Mouse (Mus musculus) midbrain, embryonic 16.5 days (tissue): ENCODE data around the gene Itgb3. TPM values are rescaled to one million over a fixed set of nuclear protein-coding genes. Genes with fewer than 3 reads are reported as not detected.

Experiments used
- ATAC-seq: fragments of 200-750 bp; cut with Nextera tagmentation; 2 replicates; pipeline ENCODE4 v1.8.0; 2017; ENCODE audit warnings: moderate TSS enrichment
- H3K27ac ChIP-seq: fragments of 300-500 bp; sonication (generic); 2 replicates; pipeline ENCODE4 v1.5.1; 2014; ENCODE audit warnings: mild to moderate bottlenecking, low read length, mixed read lengths
- H3K27me3 ChIP-seq: fragments of 300-500 bp; sonication (generic); 2 replicates; pipeline ENCODE4 v1.6.1; 2014; ENCODE audit warnings: low read depth, low read length, mixed read lengths; ENCODE audit not compliant: control insufficient read depth, insufficient read depth
- H3K36me3 ChIP-seq: fragments of 300-500 bp; sonication (generic); 2 replicates; pipeline ENCODE4 v1.6.1; 2014; ENCODE audit warnings: mild to moderate bottlenecking, low read length, moderate library complexity, mixed read lengths; ENCODE audit not compliant: control insufficient read depth, insufficient read depth
- H3K4me1 ChIP-seq: fragments of 300-500 bp; sonication (generic); 2 replicates; pipeline ENCODE4 v1.6.1; 2014; ENCODE audit warnings: mild to moderate bottlenecking, low read length, mixed read lengths; ENCODE audit not compliant: control insufficient read depth, insufficient read depth
- H3K4me2 ChIP-seq: fragments of 300-500 bp; sonication (generic); 2 replicates; pipeline ENCODE4 v1.6.1; 2014; ENCODE audit warnings: mild to moderate bottlenecking, low read length, mixed read lengths
- H3K4me3 ChIP-seq: fragments of 300-500 bp; sonication (generic); 2 replicates; pipeline ENCODE4 v1.5.1; 2014; ENCODE audit warnings: low read depth, mild to moderate bottlenecking, low read length, moderate library complexity, mixed read lengths
- H3K9ac ChIP-seq: fragments of 300-500 bp; sonication (generic); 2 replicates; pipeline ENCODE4 v1.6.1; 2014; ENCODE audit warnings: low read depth, low read length, mixed read lengths
- H3K9me3 ChIP-seq: fragments of 300-500 bp; sonication (generic); replicated peaks from 2 replicates; pipeline ENCODE4 v1.6.1; 2014; ENCODE audit warnings: mild to moderate bottlenecking, low read length, mixed read lengths; ENCODE audit not compliant: control insufficient read depth, poor library complexity, severe bottlenecking
- WGBS: fragments of 180-500 bp; shearing (Covaris S2); extraction: QIAGEN DNeasy Blood & Tissue Kit; methylation state at CpG from one replicate; pipeline ENCODE4 v1.1.7; 2014; 5-methylcytosine and 5-hydroxymethylcytosine counted together
- polyA plus RNA-seq: library from polyadenylated mRNA; unstranded; fragments of >200 nt; fragmentation: Nextera tagmentation; extraction: Ambion mirVana; gene quantifications from 2 replicates; pipeline ENCODE4 v1.2.1, GENCODE M21; 2015

The Itgb3 gene
- 0.80 and 0.99 TPM in 2 replicates for polyA plus RNA-seq

DNA sequence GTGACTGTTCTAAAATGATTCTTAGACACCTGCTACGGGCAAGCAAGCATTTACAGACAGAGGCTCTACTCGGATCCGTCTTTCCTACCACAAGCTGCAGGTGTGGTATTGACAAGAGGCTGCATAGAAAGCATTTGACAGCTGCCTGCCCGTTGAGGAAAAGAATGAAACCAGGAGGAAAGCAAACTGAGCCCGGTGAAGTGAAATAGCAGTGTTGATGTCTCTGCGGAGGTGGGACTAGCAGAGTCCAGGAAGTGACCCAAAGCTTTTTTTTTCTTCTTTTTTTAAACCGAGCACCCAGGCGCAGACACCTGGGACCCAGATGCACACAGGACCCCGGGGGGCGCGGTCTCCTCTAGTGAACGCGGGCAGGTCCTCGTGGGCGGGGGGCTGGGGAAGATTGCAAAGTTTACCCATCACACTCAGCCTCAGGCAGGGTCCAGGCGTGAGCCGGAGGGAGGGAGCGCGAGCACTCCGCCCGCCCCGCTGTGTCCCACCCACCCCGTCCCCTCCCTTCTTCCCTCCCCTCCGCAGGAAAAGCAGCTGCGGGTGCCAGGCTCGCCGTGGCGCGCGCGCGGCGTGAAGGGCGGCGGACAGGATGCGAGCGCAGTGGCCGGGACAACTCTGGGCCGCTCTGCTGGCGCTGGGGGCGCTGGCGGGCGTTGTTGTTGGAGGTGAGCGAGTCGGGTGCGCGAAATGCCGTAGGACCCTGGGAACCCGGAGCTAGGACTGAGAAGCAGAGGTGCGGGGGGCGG, at the start of gene Itgb3:
Gene Itgb3 (plus strand): TSS at position 510 of the 755 bp plus-strand sequence.
- Histone ChIP-seq H3K4me3 (peak within 1 kb of the TSS; percentile 62), H3K4me1 (peaks cover 6% of the 10 kb centered on the region), H3K4me2 (peak within 1 kb of the TSS; percentile 95), H3K9me3 (no peaks in the 10 kb centered on the region), H3K9ac (peak within 1 kb of the TSS; percentile 78), H3K27me3 (peaks cover 17% of the 10 kb centered on the region), H3K36me3 (no peaks in the 10 kb centered on the region), H3K27ac (no peak within 1 kb of the TSS)
- under 1% methylated on average over 39 of the region's 51 CpGs for WGBS
- peak; percentile 91 for ATAC-seq

DNA sequence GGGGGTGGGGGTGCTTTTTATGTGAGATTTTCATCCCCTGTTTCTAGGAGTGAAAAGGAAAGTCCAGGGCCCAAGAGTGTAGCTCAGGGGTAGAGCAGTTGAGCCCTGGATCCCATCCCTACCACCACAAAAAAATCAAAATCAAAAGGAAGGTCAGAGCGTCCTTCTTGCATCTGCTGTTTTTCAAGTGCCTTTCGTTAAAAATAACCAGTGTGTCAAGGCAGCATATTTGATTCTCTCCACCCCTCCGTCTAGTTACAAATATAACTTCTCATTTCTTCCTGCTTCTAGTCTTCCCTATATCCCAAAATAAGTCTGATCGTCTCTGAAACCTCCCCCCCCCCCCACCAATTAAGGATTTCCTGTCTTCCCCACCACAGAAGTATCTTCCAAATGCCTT, 49.7 kb upstream of the Itgb3 start:
- Histone ChIP-seq H3K4me1 (no peaks in the 10 kb centered on the region), H3K27ac (no peak overlapping the region), H3K4me3 (no peak overlapping the region), H3K27me3 (peaks cover 3% of the 10 kb centered on the region; the same call in 1 of the 2 replicates), H3K4me2 (no peak overlapping the region), H3K36me3 (no peaks in the 10 kb centered on the region), H3K9ac (no peak overlapping the region), H3K9me3 (no peaks in the 10 kb centered on the region)
- WGBS: 91% methylated on average over 4 of the region's 4 CpGs
- no peak for ATAC-seq

DNA sequence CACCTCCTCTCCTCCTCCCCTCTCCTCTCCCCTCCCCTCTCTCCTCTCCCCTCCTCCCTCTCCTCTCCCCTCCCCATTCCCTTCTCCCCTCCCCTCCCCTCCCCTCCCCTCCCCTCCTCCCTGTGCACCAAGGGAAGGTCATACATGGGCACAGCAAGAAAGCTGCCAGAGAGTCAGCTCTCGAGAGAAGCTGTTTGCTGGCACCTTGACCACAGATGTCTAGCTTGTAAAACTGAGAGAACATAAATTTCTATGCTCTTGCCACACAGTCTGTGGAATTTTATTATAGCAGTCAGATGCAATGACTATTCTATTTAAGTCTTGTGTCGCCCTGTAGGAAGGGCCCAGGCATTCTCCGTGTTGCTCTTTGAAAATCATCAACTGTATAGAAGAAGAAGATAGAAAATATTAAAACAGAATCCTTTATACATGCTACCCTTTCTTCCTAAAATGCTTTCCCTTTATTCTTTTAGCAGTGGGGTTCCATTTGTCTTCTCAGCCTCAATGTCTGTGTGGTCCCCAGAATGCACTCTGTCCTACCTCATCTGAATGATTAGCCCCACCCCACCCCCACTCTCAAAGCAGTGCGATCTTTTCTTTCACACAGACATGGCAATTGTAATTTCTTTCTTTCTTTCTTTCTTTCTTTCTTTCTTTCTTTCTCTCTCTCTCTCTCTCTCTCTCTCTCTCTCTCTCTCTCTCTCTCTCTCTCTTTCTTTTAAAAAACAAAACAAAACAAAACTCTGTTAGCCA, 49.0 kb upstream of the Itgb3 start:
- ATAC-seq: no peak
- H3K9ac ChIP-seq: no peak overlapping the region
- no peaks in the 10 kb centered on the region for H3K27me3 ChIP-seq
- WGBS: 49% methylated on average over 4 of the region's 4 CpGs
- H3K4me3 ChIP-seq: no peak overlapping the region
- H3K4me1 ChIP-seq: no peaks in the 10 kb centered on the region
- H3K9me3 ChIP-seq: no peaks in the 10 kb centered on the region
- H3K4me2 ChIP-seq: no peak overlapping the region
- H3K36me3 ChIP-seq: no peaks in the 10 kb centered on the region
- no peak overlapping the region for H3K27ac ChIP-seq

DNA sequence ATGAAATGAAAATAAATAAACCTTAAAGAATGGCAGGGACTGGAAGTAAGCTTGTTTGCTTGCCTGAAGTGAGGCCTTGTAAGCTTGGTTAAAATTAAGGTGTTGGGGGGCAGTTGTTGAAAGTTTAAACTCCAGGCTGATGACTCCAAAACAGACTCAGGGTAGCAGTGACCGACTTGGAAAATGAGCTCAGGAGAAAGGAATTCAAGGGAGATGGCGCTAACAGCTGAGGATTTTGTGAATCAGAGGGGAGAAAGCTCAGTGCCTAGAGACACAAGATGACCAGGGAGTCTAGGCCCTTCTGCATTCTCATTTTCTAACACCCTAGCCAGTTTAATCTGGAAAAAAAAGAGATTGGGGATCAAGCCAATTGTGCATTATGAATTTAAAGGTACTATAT, 46.8 kb upstream of the Itgb3 start:
- Histone ChIP-seq H3K4me1 (no peaks in the 10 kb centered on the region), H3K9me3 (no peaks in the 10 kb centered on the region), H3K4me3 (no peak overlapping the region), H3K9ac (no peak overlapping the region), H3K27me3 (no peaks in the 10 kb centered on the region), H3K36me3 (no peaks in the 10 kb centered on the region), H3K27ac (no peak overlapping the region), H3K4me2 (no peak overlapping the region)
- 63% methylated on average over 2 of the region's 2 CpGs for WGBS
- ATAC-seq: no peak

DNA sequence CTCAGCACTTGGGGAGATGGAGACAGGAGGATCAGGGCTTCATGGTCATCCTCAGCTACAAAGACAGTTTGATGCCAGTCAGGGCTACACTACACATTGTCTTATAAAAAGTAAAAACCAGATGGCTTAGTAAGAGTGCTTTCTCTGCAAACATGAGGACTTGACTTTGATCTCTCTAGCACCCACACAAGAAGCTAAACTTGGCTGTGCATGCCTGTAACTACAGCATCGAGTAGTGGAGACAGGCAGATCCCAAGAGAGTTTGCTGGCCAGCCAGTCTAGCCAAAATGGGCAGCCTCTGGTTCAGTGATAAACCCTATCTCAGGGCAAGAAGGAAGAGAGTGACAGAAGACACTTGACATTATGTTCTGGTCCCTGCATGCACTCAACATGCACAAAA, 44.3 kb upstream of the Itgb3 start:
- 74% methylated on average over 1 of the region's 1 CpGs for WGBS
- no peak for ATAC-seq
- H3K9ac ChIP-seq: no peak overlapping the region

DNA sequence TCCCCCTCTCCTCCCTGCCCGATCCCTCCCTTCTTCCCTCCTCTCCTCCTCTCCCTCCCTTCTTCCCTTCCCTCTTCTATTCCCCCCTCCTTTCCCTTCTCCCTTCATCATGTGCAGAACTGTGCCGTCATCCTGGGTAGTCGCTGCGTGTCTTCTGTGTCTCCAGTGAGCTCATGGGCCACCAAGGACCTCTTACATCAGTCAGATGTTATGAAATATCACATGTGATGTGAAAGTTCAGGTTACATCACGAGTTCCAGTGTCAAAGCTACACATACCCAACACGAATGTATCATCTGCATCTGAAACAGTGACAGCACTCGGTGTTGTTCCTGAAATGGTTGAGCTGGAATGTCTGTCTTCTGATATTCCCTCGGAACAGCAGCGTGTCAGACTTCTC, 42.6 kb upstream of the Itgb3 start:
- no peaks in the 10 kb centered on the region for H3K4me1 ChIP-seq
- no peaks in the 10 kb centered on the region for H3K9me3 ChIP-seq
- no peak for ATAC-seq
- H3K4me3 ChIP-seq: no peak overlapping the region
- H3K27me3 ChIP-seq: no peaks in the 10 kb centered on the region
- no peak overlapping the region for H3K4me2 ChIP-seq
- H3K9ac ChIP-seq: no peak overlapping the region
- no peaks in the 10 kb centered on the region for H3K36me3 ChIP-seq
- 84% methylated on average over 9 of the region's 9 CpGs for WGBS
- no peak overlapping the region for H3K27ac ChIP-seq

More for the DNA sequence above, 44.3 kb upstream of the Itgb3 start:
- no peak overlapping the region for H3K4me3 ChIP-seq
- no peaks in the 10 kb centered on the region for H3K36me3 ChIP-seq
- no peaks in the 10 kb centered on the region for H3K27me3 ChIP-seq
- no peaks in the 10 kb centered on the region for H3K4me1 ChIP-seq
- no peaks in the 10 kb centered on the region for H3K9me3 ChIP-seq
- no peak overlapping the region for H3K27ac ChIP-seq
- no peak overlapping the region for H3K4me2 ChIP-seq

DNA sequence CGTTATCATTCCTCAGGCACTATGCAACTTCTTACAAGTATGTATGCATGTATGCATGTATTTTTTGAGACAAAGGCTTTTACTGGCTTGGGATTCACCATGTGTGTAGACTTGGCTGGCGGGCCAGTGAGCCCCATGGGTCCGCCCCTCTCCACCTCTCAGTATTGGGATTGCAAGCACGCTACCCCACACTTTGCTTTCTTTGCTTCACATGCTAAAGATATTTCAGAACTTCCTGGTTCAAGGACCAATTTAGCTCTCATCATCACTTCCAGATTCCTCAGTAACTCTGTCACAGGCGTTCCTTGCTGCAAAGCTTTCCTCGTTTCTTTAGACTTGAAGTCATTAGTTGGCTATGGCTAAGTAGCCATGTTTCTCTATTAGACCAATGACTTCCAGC, 41.7 kb upstream of the Itgb3 start:
- no peak for ATAC-seq
- no peaks in the 10 kb centered on the region for H3K4me1 ChIP-seq

DNA sequence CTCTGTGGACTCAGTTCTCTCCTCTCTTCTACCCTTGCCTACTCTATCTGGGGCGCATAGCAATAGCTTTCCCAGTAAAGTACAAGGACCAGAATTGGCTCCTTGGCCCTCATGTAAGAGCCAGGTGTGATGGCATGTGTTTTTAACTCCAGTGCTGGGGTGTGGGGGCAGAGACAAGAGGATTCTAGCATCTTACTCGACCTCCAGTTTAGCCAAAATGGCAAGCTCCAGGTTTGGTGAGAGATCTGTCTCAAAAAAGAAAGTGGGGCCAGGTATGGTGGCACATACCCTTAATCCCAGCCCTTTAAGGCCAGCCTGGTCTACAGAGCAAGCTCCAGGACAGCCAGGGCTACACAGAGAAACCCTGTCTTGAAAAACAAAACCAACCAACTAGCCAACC, 41.0 kb upstream of the Itgb3 start:
- Histone ChIP-seq H3K9me3 (no peaks in the 10 kb centered on the region), H3K4me2 (no peak overlapping the region), H3K27ac (no peak overlapping the region), H3K4me1 (no peaks in the 10 kb centered on the region), H3K9ac (no peak overlapping the region), H3K4me3 (no peak overlapping the region), H3K36me3 (no peaks in the 10 kb centered on the region), H3K27me3 (no peaks in the 10 kb centered on the region; the same call in 1 of the 2 replicates)
- no peak for ATAC-seq
- 80% methylated on average over 2 of the region's 2 CpGs for WGBS

More for the DNA sequence above, 41.7 kb upstream of the Itgb3 start:
- Histone ChIP-seq H3K4me3 (no peak overlapping the region), H3K27me3 (no peaks in the 10 kb centered on the region), H3K9ac (no peak overlapping the region), H3K4me2 (no peak overlapping the region), H3K36me3 (no peaks in the 10 kb centered on the region), H3K27ac (no peak overlapping the region), H3K9me3 (no peaks in the 10 kb centered on the region)
- WGBS: 92% methylated on average over 6 of the region's 6 CpGs

DNA sequence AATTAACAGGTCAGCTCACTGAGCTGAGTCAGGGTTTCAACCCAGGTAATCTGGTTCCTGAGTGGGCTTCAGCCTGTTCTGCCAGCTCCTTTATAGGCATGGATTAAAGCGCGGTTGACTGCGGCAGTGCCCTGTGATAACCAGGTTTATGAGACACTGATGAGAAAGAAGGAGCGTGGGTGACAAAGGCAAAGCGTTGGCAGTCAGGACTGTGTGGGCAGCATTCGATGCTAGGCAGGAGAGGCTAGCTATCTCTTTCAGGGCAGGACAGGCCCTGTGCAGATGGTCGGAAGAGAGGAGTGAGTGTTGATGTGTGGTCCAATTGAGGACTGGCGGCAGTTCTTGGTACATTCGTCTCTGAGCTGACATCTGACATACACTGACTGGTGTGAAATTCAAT, 40.1 kb upstream of the Itgb3 start:
- no peak overlapping the region for H3K4me2 ChIP-seq
- WGBS: 87% methylated on average over 9 of the region's 9 CpGs
- no peak overlapping the region for H3K4me3 ChIP-seq
- ATAC-seq: no peak
- peaks cover 3% of the 10 kb centered on the region; the same call in 1 of the 2 replicates for H3K27me3 ChIP-seq
- H3K27ac ChIP-seq: no peak overlapping the region
- no peaks in the 10 kb centered on the region for H3K9me3 ChIP-seq
- no peak overlapping the region for H3K9ac ChIP-seq
- no peaks in the 10 kb centered on the region for H3K4me1 ChIP-seq
- H3K36me3 ChIP-seq: no peaks in the 10 kb centered on the region
